Mouse (Mus musculus) spleen, embryonic (tissue): ENCODE results near the gene Dtx3.

ENCODE experiments used
- CTCF ChIA-PET: fragments of 350-600 bp; sonication (Branson Sonifier 250); formaldehyde crosslinking; loops from one replicate; lab custom pipeline; 2022; lab: Charles Lee

Dtx3 gene

DNA sequence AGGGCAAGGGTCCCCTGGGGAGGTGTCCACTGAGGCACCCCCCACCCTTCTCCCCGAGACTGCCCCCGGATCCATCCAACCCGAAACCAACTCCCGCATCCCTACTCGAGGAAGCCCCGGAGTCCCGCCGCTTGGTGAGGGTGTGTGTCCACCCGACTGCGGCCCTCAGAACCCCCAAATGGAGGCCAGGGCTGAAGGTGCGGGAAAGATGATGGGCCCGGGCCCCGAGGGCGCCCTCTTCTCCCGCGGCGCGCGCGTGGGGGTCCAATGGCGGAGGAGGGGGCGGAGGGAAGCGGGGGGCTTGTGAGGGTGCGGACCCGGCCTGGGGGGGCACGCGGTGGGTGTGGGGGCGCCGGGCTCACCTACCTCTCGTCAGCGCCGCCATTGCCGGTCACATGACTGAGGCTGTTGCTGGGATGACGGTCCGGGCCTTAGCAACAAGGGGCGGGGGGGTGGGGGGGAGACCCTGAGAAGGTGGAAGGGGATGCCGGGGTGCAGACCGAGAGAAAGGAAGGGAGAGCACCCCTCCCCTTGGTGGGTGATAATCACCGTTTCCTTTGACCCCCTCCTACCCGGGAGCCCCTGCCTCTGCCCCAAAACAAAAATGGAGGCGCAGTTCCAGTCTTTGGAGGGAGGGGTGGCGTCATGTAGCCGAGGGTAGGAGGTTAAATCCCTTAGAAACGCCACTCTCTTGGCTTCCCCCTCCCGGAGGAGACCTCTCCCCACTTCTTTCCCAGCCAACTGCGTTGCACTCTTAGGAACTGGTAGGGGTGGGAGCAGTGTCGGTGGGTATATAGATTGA is at the start of gene Dtx3:
Dtx3 (minus strand) TSS at position 401 of the 802 bp plus-strand sequence.
- CTCF ChIA-PET: no interaction called here

DNA sequence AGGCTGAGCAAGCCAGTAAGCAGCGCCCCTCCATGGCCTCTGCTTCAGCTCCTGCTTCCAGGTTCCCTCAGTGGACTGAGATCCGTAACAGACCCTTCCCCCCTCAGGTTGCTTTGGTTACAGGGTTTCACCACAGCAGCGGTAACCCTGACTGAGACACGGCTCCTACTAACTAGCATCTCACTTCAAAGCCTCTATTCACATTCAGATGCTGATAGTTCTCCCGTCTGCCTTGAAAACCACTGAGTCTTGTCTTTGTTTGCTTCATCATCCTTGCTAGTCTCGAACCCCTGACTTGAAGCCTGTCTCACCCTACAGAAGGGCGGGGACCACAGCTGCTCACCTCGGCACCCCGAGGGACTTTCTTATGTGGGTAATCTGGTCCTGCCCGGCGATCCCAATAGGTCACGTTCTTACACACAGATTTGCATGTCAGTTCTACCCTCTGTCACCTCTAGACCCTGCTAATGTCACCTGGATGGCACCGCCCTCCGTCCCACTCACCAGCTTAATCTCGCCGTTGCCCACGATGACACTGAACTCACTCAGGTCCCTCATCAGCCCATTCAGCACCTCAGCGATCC is 42.8 kb upstream of the Dtx3 start:
- CTCF ChIA-PET: no interaction called here

- CTCF ChIA-PET: no interaction called here
Observed at GRCm38 (mm10) chr10:127236541-127236940, 41.0 kb upstream of the Dtx3 start.

GRCm38 (mm10) chr10:127233141-127233540 is 37.6 kb upstream of the Dtx3 start:
- CTCF ChIA-PET: interaction anchor here (0.6 kb wide), 1 partner anchor 81 kb away, joined by 11 read pairs; no protein-coding TSS in a partner anchor

DNA sequence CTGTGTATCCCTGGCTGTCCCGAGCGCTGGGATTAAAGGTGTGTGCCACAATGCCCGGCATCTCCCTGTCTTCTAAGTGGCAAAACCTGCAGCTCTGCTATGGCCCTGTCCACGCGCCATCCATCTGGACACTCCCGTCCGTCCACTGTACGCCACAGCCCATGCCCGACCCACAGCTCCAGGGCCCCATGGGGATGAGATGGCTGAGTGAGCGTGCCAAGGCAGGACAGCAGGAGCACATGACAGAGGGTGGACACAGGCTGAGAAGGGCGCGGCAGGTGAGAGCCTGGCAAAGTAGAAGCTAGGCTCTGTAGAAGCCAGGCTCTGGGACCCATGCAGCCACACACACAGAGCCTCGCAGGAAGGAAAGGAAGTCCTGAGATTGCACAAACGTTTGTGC is 36.2 kb upstream of the Dtx3 start:
- CTCF ChIA-PET: interaction anchor here (0.6 kb wide), 1 partner anchor 118 kb away, joined by 4 read pairs; no protein-coding TSS in a partner anchor

- CTCF ChIA-PET: no interaction called here
Observed at GRCm38 (mm10) chr10:127230693-127231092, 35.2 kb upstream of the Dtx3 start.

GRCm38 (mm10) chr10:127228897-127229296 is 33.4 kb upstream of the Dtx3 start:
- CTCF ChIA-PET: interaction anchor here (0.6 to 1.0 kb wide), 2 partner anchors 85 to 152 kb away, joined by 4 to 18 read pairs; no protein-coding TSS in a partner anchor

GRCm38 (mm10) chr10:127227163-127227562 is 31.6 kb upstream of the Dtx3 start:
- CTCF ChIA-PET: interaction anchor here (0.7 kb wide), 1 partner anchor 1486 kb away, joined by 6 read pairs; no protein-coding TSS in a partner anchor

GRCm38 (mm10) chr10:127226318-127226895 is 30.9 kb upstream of the Dtx3 start:
- CTCF ChIA-PET: interaction anchor here (0.7 kb wide), 1 partner anchor 1487 kb away, joined by 6 read pairs; no protein-coding TSS in a partner anchor

- CTCF ChIA-PET: interaction anchor here (0.6 kb wide), 1 partner anchor 81 kb away, joined by 3 read pairs; no protein-coding TSS in a partner anchor
Observed at GRCm38 (mm10) chr10:127225732-127226131, 30.2 kb upstream of the Dtx3 start.

DNA sequence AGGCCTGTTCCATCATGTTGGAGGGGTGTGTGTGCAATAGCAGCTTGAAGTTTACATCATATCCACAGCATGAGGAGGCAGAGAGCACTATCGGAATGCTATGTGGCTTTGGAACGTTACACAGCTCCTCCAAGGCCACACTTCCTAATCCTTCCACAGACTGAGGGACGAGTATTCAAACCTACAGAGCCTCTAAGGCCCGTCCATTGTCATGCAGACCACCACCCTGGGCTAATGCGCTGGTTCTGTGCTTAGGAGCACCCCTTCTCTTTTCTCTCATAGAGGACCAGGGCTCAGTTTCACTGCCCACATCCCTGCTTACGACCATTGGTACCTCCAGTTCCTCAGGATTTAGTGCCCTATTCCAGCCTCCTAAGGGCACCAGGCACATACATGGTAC is 29.7 kb upstream of the Dtx3 start:
- CTCF ChIA-PET: interaction anchor here (0.6 to 0.9 kb wide), 3 partner anchors 45 to 1580 kb away, joined by 3 to 9 read pairs (median 4); partner anchors contain the start of gene Slc26a10

DNA sequence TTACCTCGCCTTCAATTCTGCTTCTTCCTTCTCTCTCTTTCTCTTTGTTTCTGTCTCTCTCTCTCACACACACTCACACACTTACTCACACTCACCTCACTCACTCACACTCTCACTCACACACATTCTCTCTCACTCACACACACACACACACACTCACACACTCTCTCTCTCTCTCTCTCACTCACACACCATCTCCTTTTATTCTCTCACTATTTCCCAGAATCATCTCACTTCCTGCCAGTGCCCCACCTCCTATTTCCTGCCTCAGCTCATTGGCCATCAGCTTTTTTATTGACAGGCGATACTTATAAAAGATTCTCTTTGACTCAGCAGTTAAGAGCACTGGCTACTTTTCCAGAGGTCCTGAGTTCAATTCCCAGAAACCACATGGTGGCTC is 22.8 kb upstream of the Dtx3 start:
- CTCF ChIA-PET: no interaction called here

DNA sequence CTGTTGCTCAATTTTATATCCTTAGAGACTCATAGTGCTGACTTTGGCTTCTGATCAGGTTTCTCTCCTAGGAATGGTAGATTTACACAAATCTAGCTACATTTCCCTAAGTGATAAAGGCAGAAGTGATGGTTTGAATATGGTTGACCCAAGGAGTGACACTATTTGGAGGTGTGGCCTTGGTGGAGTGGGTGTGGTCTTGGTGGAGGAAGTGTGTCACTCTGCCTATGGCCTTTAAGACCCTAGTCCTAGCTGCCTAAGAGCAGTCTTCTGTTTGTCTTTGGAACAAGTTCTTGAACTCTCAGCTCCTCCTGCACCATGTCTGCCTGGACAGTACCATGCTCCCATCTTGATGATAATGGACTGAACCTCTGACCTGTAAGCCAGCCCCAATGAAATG is 21.6 kb upstream of the Dtx3 start:
- CTCF ChIA-PET: interaction anchor here (0.5 kb wide), 1 partner anchor 529 kb away, joined by 3 read pairs; no protein-coding TSS in a partner anchor

- CTCF ChIA-PET: no interaction called here
Observed at GRCm38 (mm10) chr10:127216456-127216855, 20.9 kb upstream of the Dtx3 start.

DNA sequence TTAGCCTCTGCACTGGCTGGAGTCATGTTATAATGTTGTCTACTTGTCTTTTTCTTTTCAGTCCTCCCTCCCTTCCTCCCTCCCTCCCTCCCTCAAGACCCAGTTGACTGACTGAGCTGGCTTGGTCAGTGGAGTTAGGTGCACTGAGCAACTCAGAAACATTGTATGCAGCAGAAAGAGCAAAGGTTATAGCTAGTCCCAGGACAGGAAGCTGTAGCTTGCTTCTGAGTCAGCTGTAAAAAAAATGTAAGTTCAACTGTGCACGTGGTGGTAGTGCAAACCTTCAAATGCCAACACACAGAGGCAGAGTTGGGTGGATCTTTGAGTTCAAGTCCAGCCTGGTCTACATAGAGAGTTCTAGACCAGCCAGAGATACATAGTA is 18.9 kb upstream of the Dtx3 start:
- CTCF ChIA-PET: interaction anchor here (0.8 kb wide), 1 partner anchor 823 kb away, joined by 3 read pairs; no protein-coding TSS in a partner anchor

GRCm38 (mm10) chr10:127213704-127214421 is 18.3 kb upstream of the Dtx3 start:
- CTCF ChIA-PET: interaction anchor here (0.6 to 0.8 kb wide), 2 partner anchors 144 to 824 kb away, joined by 3 to 5 read pairs; partner anchors contain the start of gene Tspan31

DNA sequence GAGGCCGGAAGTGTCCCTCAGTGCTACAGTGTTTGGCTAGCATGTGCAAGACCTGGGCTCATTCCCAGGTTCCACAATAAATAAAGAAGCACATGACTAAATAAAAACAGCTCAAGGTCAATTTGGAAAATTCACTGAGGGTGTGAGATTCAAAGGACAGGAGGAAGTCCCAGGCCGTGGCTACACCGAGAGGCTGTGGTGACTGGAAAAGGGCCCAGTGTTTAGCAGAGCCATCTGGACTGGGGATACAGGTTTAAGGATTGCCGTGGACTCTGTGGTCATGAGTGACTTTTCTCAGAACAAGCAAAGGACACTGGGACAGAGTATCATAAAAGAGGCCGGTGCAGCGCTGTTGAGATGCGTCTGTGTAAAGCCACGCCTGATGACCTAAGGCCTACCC is 17.7 kb upstream of the Dtx3 start:
- CTCF ChIA-PET: interaction anchor here (0.6 kb wide), 2 partner anchors 129 to 143 kb away, joined by 3 to 5 read pairs; partner anchors contain the start of genes Gli1 and Tspan31

DNA sequence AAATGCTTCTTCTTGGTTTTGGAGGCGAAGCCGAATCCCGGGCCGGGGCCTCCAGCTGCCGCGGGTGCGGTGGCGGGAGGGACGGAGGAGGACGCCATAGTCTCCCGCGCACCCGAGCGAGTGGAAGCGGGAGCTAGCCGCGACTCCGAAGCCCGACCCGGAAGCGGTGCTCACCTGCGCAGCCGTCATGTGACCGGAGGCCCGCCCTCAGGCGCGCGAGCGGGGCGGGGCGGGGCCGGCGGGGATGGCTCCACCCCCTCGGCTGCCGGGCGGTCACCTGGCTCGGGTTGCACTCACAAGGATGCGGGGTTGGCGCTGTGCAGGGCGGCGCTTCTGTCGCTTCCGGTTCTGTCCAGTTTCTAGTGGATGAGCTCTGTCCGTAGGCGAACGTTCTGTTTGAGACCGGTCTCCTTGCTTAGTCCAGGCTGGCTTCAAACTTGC is 15.9 kb upstream of the Dtx3 start, which contains the start of gene Pip4k2c:
Pip4k2c (minus strand) TSS at position 172 of the 441 bp plus-strand sequence.
- CTCF ChIA-PET: no interaction called here

- CTCF ChIA-PET: no interaction called here
Observed at GRCm38 (mm10) chr10:127210961-127211405, 15.5 kb upstream of the Dtx3 start.

- CTCF ChIA-PET: interaction anchor here (0.7 to 0.9 kb wide), 2 partner anchors 132 to 423 kb away, joined by 3 to 12 read pairs; no protein-coding TSS in a partner anchor
Observed at GRCm38 (mm10) chr10:127209928-127210570, 14.5 kb upstream of the Dtx3 start.
